Mouse (Mus musculus): ENCODE measurements around the gene Sult2b1. TPM values are rescaled to one million over a fixed set of nuclear protein-coding genes. Genes with fewer than 3 reads are reported as not detected.

Gene Sult2b1
- polyA plus RNA-seq, 1 experiment from 2014 or later = 6.6 TPM

- Histone ChIP-seq H3K4me1 (ENCODE audit: control insufficient read depth, insufficient read depth, low read depth, low read length) (peaks cover 44% of the 10 kb centered on the region), H3K4me3 (ENCODE audit: low read length) (peak overlapping the region; percentile 79), H3K27me3 (replicated peaks; ENCODE audit: control insufficient read depth, insufficient read depth, low read length) (no peaks in the 10 kb centered on the region), H3K36me3 (ENCODE audit: control insufficient read depth, insufficient read depth, low read length) (peaks cover 30% of the 10 kb centered on the region), H3K9ac (ENCODE audit: low read depth, low read length) (peak overlapping the region; percentile 23; the same call in 1 of the 2 replicates), H3K4me2 (ENCODE audit: low read length) (peak overlapping the region; percentile 85), H3K27ac (ENCODE audit: low read depth, low read length) (no peak overlapping the region), H3K9me3 (ENCODE audit: control insufficient read depth, low read length) (no peaks in the 10 kb centered on the region)
- ATAC-seq = no peak
- 87% methylated on average over 6 of the region's 6 CpGs for WGBS
Measured at GRCm38 (mm10) chr7:45713881-45714520, 70.5 kb downstream of the Sult2b1 start.

GRCm38 (mm10) chr7:45713396-45713795, 71.1 kb downstream of the Sult2b1 start:
- WGBS = 95% methylated on average over 16 of the region's 16 CpGs
- no peak for ATAC-seq
- Histone ChIP-seq H3K27ac (ENCODE audit: low read depth, low read length) (no peak overlapping the region), H3K9me3 (ENCODE audit: control insufficient read depth, low read length) (no peaks in the 10 kb centered on the region), H3K9ac (ENCODE audit: low read depth, low read length) (no peak overlapping the region), H3K27me3 (replicated peaks; ENCODE audit: control insufficient read depth, insufficient read depth, low read length) (no peaks in the 10 kb centered on the region), H3K36me3 (ENCODE audit: control insufficient read depth, insufficient read depth, low read length) (peaks cover 30% of the 10 kb centered on the region), H3K4me3 (ENCODE audit: low read length) (no peak overlapping the region), H3K4me1 (ENCODE audit: control insufficient read depth, insufficient read depth, low read depth, low read length) (peaks cover 45% of the 10 kb centered on the region), H3K4me2 (ENCODE audit: low read length) (no peak overlapping the region)

GRCm38 (mm10) chr7:45712022-45712757, 72.3 kb downstream of the Sult2b1 start:
- 88% methylated on average over 21 of the region's 21 CpGs for WGBS
- Histone ChIP-seq H3K9ac (ENCODE audit: low read depth, low read length) (no peak overlapping the region), H3K4me3 (ENCODE audit: low read length) (no peak overlapping the region), H3K27me3 (replicated peaks; ENCODE audit: control insufficient read depth, insufficient read depth, low read length) (no peaks in the 10 kb centered on the region), H3K9me3 (ENCODE audit: control insufficient read depth, low read length) (no peaks in the 10 kb centered on the region), H3K36me3 (ENCODE audit: control insufficient read depth, insufficient read depth, low read length) (peaks cover 30% of the 10 kb centered on the region), H3K4me2 (ENCODE audit: low read length) (no peak overlapping the region), H3K27ac (ENCODE audit: low read depth, low read length) (no peak overlapping the region), H3K4me1 (ENCODE audit: control insufficient read depth, insufficient read depth, low read depth, low read length) (peaks cover 57% of the 10 kb centered on the region)
- no peak for ATAC-seq

- peaks cover 57% of the 10 kb centered on the region for H3K4me1 ChIP-seq (ENCODE audit: control insufficient read depth, insufficient read depth, low read depth, low read length)
- no peak for ATAC-seq
- H3K4me3 ChIP-seq (ENCODE audit: low read length) = no peak overlapping the region
- H3K9ac ChIP-seq (ENCODE audit: low read depth, low read length) = no peak overlapping the region
- 91% methylated on average over 24 of the region's 24 CpGs for WGBS
- H3K27ac ChIP-seq (ENCODE audit: low read depth, low read length) = no peak overlapping the region
- no peaks in the 10 kb centered on the region for H3K27me3 ChIP-seq (replicated peaks; ENCODE audit: control insufficient read depth, insufficient read depth, low read length)
- no peaks in the 10 kb centered on the region for H3K9me3 ChIP-seq (ENCODE audit: control insufficient read depth, low read length)
- peaks cover 30% of the 10 kb centered on the region for H3K36me3 ChIP-seq (ENCODE audit: control insufficient read depth, insufficient read depth, low read length)
- H3K4me2 ChIP-seq (ENCODE audit: low read length) = no peak overlapping the region
Measured at GRCm38 (mm10) chr7:45711316-45712021, 73.0 kb downstream of the Sult2b1 start.

GRCm38 (mm10) chr7:45710477-45711191, 73.8 kb downstream of the Sult2b1 start:
- Histone ChIP-seq H3K36me3 (ENCODE audit: control insufficient read depth, insufficient read depth, low read length) (peaks cover 30% of the 10 kb centered on the region), H3K27ac (ENCODE audit: low read depth, low read length) (no peak overlapping the region), H3K27me3 (replicated peaks; ENCODE audit: control insufficient read depth, insufficient read depth, low read length) (no peaks in the 10 kb centered on the region), H3K4me3 (ENCODE audit: low read length) (no peak overlapping the region), H3K4me1 (ENCODE audit: control insufficient read depth, insufficient read depth, low read depth, low read length) (peaks cover 57% of the 10 kb centered on the region), H3K4me2 (ENCODE audit: low read length) (no peak overlapping the region), H3K9me3 (ENCODE audit: control insufficient read depth, low read length) (no peaks in the 10 kb centered on the region), H3K9ac (ENCODE audit: low read depth, low read length) (no peak overlapping the region)
- no peak for ATAC-seq
- WGBS = 93% methylated on average over 20 of the region's 20 CpGs

GRCm38 (mm10) chr7:45709677-45710355, 74.7 kb downstream of the Sult2b1 start:
- 62% methylated on average over 14 of the region's 14 CpGs for WGBS
- H3K27ac ChIP-seq (ENCODE audit: low read depth, low read length) = peak overlapping the region; percentile 54; the same call in 1 of the 2 replicates
- ATAC-seq = no peak
- H3K9ac ChIP-seq (ENCODE audit: low read depth, low read length) = 0 out of 2 replicates have a peak overlapping the region, but pooled peaks have one; percentile 13
- no peak overlapping the region for H3K4me3 ChIP-seq (ENCODE audit: low read length)
- no peak overlapping the region for H3K4me2 ChIP-seq (ENCODE audit: low read length)
- H3K4me1 ChIP-seq (ENCODE audit: control insufficient read depth, insufficient read depth, low read depth, low read length) = peaks cover 59% of the 10 kb centered on the region
- peaks cover 30% of the 10 kb centered on the region for H3K36me3 ChIP-seq (ENCODE audit: control insufficient read depth, insufficient read depth, low read length)
- no peaks in the 10 kb centered on the region for H3K9me3 ChIP-seq (ENCODE audit: control insufficient read depth, low read length)
- no peaks in the 10 kb centered on the region for H3K27me3 ChIP-seq (replicated peaks; ENCODE audit: control insufficient read depth, insufficient read depth, low read length)

- H3K9ac ChIP-seq (ENCODE audit: low read depth, low read length) = no peak overlapping the region
Measured at GRCm38 (mm10) chr7:45709036-45709435, 75.4 kb downstream of the Sult2b1 start.

GRCm38 (mm10) chr7:45708221-45708761, 76.2 kb downstream of the Sult2b1 start:
- Histone ChIP-seq H3K4me3 (ENCODE audit: low read length) (no peak overlapping the region), H3K36me3 (ENCODE audit: control insufficient read depth, insufficient read depth, low read length) (peaks cover 27% of the 10 kb centered on the region), H3K9ac (ENCODE audit: low read depth, low read length) (no peak overlapping the region), H3K4me1 (ENCODE audit: control insufficient read depth, insufficient read depth, low read depth, low read length) (peaks cover 58% of the 10 kb centered on the region), H3K9me3 (ENCODE audit: control insufficient read depth, low read length) (no peaks in the 10 kb centered on the region), H3K27ac (ENCODE audit: low read depth, low read length) (no peak overlapping the region), H3K27me3 (replicated peaks; ENCODE audit: control insufficient read depth, insufficient read depth, low read length) (no peaks in the 10 kb centered on the region), H3K4me2 (ENCODE audit: low read length) (peak overlapping the region; percentile 98)
- no peak for ATAC-seq
- 55% methylated on average over 13 of the region's 13 CpGs for WGBS

More at GRCm38 (mm10) chr7:45709036-45709435, 75.4 kb downstream of the Sult2b1 start:
- WGBS = 23% methylated on average over 6 of the region's 6 CpGs
- Histone ChIP-seq H3K27me3 (replicated peaks; ENCODE audit: control insufficient read depth, insufficient read depth, low read length) (no peaks in the 10 kb centered on the region), H3K36me3 (ENCODE audit: control insufficient read depth, insufficient read depth, low read length) (peaks cover 30% of the 10 kb centered on the region), H3K27ac (ENCODE audit: low read depth, low read length) (no peak overlapping the region), H3K4me2 (ENCODE audit: low read length) (peak overlapping the region; percentile 20; the same call in 1 of the 2 replicates), H3K4me3 (ENCODE audit: low read length) (no peak overlapping the region), H3K4me1 (ENCODE audit: control insufficient read depth, insufficient read depth, low read depth, low read length) (peaks cover 53% of the 10 kb centered on the region), H3K9me3 (ENCODE audit: control insufficient read depth, low read length) (no peaks in the 10 kb centered on the region)
- peak; percentile 9; the same call in 1 of the 2 replicates for ATAC-seq

Data from hindbrain, embryonic 16.5 days (tissue).